Mouse (Mus musculus) embryonic facial prominence, embryonic 15.5 days (tissue): ENCODE data around the gene Nek10. TPM values are rescaled to one million over a fixed set of nuclear protein-coding genes. Genes with fewer than 3 reads are reported as not detected.
A peak's percentile ranks its signal among the peaks of the same experiment; 100 is the strongest.
"Not testable (repeated sequence)": the region's sequence is repeated elsewhere in the genome, so short reads cannot be mapped to it uniquely, and the experiment has no call there.

Experiments
- ATAC-seq: fragments of 200-750 bp; cut with Nextera tagmentation; 2 replicates; pipeline ENCODE4 v1.8.0; 2017; ENCODE audit warnings: low read depth, moderate TSS enrichment; ENCODE audit not compliant: insufficient number of reproducible peaks, low FRiP score, low TSS enrichment
- H3K27ac ChIP-seq: fragments of 300-500 bp; sonication (generic); replicated peaks from 2 replicates; pipeline ENCODE4 v1.5.1; 2015; ENCODE audit warnings: mild to moderate bottlenecking, inconsistent platforms
- H3K27me3 ChIP-seq: fragments of 300-500 bp; sonication (generic); 2 replicates; pipeline ENCODE4 v1.6.1; 2015; ENCODE audit warnings: inconsistent platforms
- H3K36me3 ChIP-seq: fragments of 300-500 bp; sonication (generic); 2 replicates; pipeline ENCODE4 v1.6.1; 2015; ENCODE audit warnings: mild to moderate bottlenecking, inconsistent platforms
- H3K4me1 ChIP-seq: fragments of 300-500 bp; sonication (generic); 2 replicates; pipeline ENCODE4 v1.6.1; 2015; ENCODE audit warnings: inconsistent platforms
- H3K4me2 ChIP-seq: fragments of 300-500 bp; sonication (generic); replicated peaks from 2 replicates; pipeline ENCODE4 v1.6.1; 2015; ENCODE audit warnings: mild to moderate bottlenecking, inconsistent platforms
- H3K4me3 ChIP-seq: fragments of 300-500 bp; sonication (generic); replicated peaks from 2 replicates; pipeline ENCODE4 v1.5.1; 2015; ENCODE audit warnings: mild to moderate bottlenecking, inconsistent platforms
- H3K9ac ChIP-seq: fragments of 300-500 bp; sonication (generic); 2 replicates; pipeline ENCODE4 v1.6.1; 2015; ENCODE audit warnings: inconsistent platforms
- H3K9me3 ChIP-seq: fragments of 300-500 bp; sonication (generic); replicated peaks from 2 replicates; pipeline ENCODE4 v1.6.1; 2016; ENCODE audit warnings: inconsistent platforms
- WGBS: fragments of 180-500 bp; shearing (Covaris S2); methylation state at CpG from one replicate; pipeline ENCODE4 v1.1.7; 2015; 5-methylcytosine and 5-hydroxymethylcytosine counted together
- polyA plus RNA-seq: library from polyadenylated mRNA; unstranded; fragments of >200 nt; fragmentation: Nextera tagmentation; extraction: Ambion mirVana; gene quantifications from 2 replicates; pipeline ENCODE4 v1.2.1, GENCODE M21; 2015

Nek10 gene
- polyA plus RNA-seq: 0.42 and 0.53 TPM in 2 replicates

DNA sequence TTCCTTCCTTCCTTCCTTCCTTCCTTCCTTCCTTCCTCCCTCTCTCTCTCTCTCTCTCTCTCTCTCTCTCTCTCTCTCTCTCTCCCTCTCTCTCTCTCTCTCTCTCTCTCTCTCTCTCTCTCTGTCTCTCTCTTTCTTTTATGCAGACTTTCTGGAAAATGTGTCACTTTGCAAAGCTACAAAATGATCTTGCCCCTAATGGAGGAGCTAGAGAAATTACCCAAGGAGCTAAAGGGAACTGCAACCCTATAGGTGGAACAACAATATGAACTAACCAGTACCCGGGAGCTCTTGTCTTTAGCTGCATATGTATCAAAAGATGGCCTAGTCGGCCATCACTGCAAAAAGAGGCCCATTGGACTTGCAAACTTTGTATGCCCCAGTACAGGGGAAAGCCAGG, at the start of gene Nek10:
Gene Nek10, plus strand, starts transcription at position 301 of the 400 bp plus-strand sequence.
- H3K9ac ChIP-seq, H3K9me3 ChIP-seq, H3K27me3 ChIP-seq, H3K36me3 ChIP-seq, H3K4me3 ChIP-seq, H3K27ac ChIP-seq, H3K4me1 ChIP-seq, ATAC-seq, H3K4me2 ChIP-seq: not testable (repeated sequence)
- WGBS: 59% methylated on average over 2 of the region's 2 CpGs

- Histone ChIP-seq H3K4me3 (no peak overlapping the region), H3K27ac (no peak overlapping the region), H3K4me1 (no peaks in the 10 kb centered on the region), H3K4me2 (no peak overlapping the region), H3K9ac (no peak overlapping the region), H3K9me3 (no peaks in the 10 kb centered on the region), H3K36me3 (peaks cover 13% of the 10 kb centered on the region), H3K27me3 (no peaks in the 10 kb centered on the region)
- WGBS: 90% methylated on average over 2 of the region's 2 CpGs
- ATAC-seq: no peak
Observed at GRCm38 (mm10) chr14:14781169-14781568, 22.0 kb upstream of the Nek10 start.

DNA sequence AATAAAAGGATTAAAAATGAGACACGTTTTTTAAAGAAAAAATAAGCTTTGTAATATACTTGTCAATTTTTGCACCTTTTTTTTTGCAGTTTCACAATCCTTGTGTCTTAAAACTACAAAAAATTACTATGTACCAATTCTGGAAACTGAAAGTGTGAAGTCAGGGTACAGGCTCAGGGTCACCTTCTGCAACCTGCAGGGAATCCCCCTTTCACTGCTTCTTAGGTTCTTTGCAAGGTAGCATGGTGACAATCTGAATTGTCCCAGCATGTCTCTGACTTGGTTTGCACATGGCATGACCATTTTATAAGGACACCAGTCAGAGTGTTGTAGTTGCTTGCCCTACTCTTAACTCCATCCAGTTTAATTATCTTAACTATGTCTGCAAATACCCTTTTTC, 19.0 kb upstream of the Nek10 start:
- 87% methylated on average over 1 of the region's 1 CpGs for WGBS
- Histone ChIP-seq H3K9ac (no peak overlapping the region), H3K4me3 (no peak overlapping the region), H3K4me2 (no peak overlapping the region), H3K27me3 (no peaks in the 10 kb centered on the region), H3K27ac (no peak overlapping the region), H3K36me3 (peaks cover 20% of the 10 kb centered on the region), H3K9me3 (no peaks in the 10 kb centered on the region), H3K4me1 (no peaks in the 10 kb centered on the region)
- ATAC-seq: no peak

- H3K27ac ChIP-seq: no peak overlapping the region
- no peaks in the 10 kb centered on the region for H3K27me3 ChIP-seq
- no peak overlapping the region for H3K9ac ChIP-seq
- ATAC-seq: no peak
- H3K4me2 ChIP-seq: no peak overlapping the region
- no peak overlapping the region for H3K4me3 ChIP-seq
- H3K4me1 ChIP-seq: no peaks in the 10 kb centered on the region
- peaks cover 30% of the 10 kb centered on the region for H3K36me3 ChIP-seq
- H3K9me3 ChIP-seq: no peaks in the 10 kb centered on the region
- 69% methylated on average over 1 of the region's 1 CpGs for WGBS
Observed at GRCm38 (mm10) chr14:14786979-14787378, 16.2 kb upstream of the Nek10 start.

- 94% methylated on average over 4 of the region's 4 CpGs for WGBS
- H3K27ac ChIP-seq: no peak overlapping the region
- H3K4me1 ChIP-seq: no peaks in the 10 kb centered on the region
- no peak overlapping the region for H3K4me3 ChIP-seq
- no peaks in the 10 kb centered on the region for H3K27me3 ChIP-seq
- H3K9ac ChIP-seq: no peak overlapping the region
- peaks cover 30% of the 10 kb centered on the region for H3K36me3 ChIP-seq
- no peak for ATAC-seq
- no peaks in the 10 kb centered on the region for H3K9me3 ChIP-seq
- H3K4me2 ChIP-seq: no peak overlapping the region
Observed at GRCm38 (mm10) chr14:14789840-14790470, 13.3 kb upstream of the Nek10 start.

DNA sequence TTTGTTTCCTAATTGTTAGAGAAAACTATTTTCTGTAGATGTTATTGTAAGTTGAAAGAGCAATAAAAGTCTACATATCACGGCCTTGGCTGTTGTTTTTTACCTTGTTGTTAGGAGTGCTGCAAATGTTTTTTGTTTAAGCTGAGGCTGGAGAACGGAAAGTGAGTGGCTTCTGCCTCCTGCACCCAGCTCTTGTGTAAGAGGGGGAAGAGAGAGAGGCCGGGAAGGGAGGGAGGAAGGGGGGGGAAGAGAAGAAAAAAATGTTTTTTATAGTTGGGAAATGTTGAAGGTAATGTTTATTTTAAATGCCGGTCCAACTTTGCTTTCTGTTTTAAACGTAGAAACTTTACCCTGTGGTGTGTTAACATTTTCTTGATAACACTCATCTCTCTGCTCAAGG, 3.4 kb upstream of the Nek10 start:
- H3K27ac ChIP-seq: no peak overlapping the region
- no peaks in the 10 kb centered on the region for H3K27me3 ChIP-seq
- ATAC-seq: no peak
- 79% methylated on average over 5 of the region's 5 CpGs for WGBS
- H3K4me2 ChIP-seq: no peak overlapping the region
- H3K4me1 ChIP-seq: 0 out of 2 replicates have a peak, but pooled peaks cover 6% of the 10 kb centered on the region
- no peaks in the 10 kb centered on the region for H3K9me3 ChIP-seq
- H3K9ac ChIP-seq: no peak overlapping the region
- 0 out of 2 replicates have a peak, but pooled peaks cover 4% of the 10 kb centered on the region for H3K36me3 ChIP-seq
- no peak overlapping the region for H3K4me3 ChIP-seq

DNA sequence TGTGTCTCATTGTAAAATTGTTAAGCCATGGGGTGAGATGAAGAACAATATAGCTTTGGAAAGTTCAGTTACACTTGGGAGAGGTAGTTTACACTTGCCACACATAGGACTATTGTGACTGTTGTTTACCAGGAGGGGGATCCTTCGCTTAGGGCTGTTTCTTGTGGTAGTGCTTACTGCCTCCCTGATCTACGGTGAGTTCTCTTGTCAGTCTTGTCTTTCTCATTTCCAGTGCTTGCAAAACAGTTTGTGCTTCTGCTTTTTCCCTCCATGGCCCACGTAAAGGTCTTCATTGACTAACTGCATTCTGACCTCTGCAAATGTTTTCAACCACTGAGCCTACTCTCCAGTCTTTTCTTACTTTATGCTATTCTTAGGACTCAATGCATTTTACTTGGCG, 2.9 kb upstream of the Nek10 start:
- Histone ChIP-seq H3K4me1 (0 out of 2 replicates have a peak, but pooled peaks cover 6% of the 10 kb centered on the region), H3K27ac (no peak overlapping the region), H3K27me3 (no peaks in the 10 kb centered on the region), H3K4me2 (no peak overlapping the region), H3K9me3 (no peaks in the 10 kb centered on the region), H3K9ac (no peak overlapping the region), H3K36me3 (0 out of 2 replicates have a peak, but pooled peaks cover 4% of the 10 kb centered on the region), H3K4me3 (no peak overlapping the region)
- WGBS: 95% methylated on average over 4 of the region's 4 CpGs
- no peak for ATAC-seq

DNA sequence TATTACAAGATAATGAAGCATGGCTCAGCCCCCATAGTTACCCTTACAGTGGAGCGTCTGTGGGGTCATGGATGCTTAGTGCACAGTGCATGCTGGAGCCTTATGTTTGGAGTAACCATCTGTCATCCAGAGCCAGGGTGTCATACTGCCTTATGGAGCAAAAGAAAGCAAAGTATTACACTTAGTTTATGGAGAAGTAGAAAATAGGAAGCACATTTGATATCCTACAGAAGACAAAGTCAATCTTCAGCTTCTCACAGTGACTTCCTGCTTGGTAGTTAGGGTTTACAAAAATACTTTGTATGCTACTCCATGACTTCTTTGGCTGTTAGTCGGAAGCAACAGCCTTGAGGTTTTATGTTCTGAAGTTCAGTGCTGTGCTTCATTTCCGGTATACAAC, 2.4 kb upstream of the Nek10 start:
- 93% methylated on average over 3 of the region's 3 CpGs for WGBS
- Histone ChIP-seq H3K27ac (no peak overlapping the region), H3K27me3 (no peaks in the 10 kb centered on the region), H3K4me3 (no peak overlapping the region), H3K9ac (no peak overlapping the region), H3K4me1 (0 out of 2 replicates have a peak, but pooled peaks cover 6% of the 10 kb centered on the region), H3K9me3 (no peaks in the 10 kb centered on the region), H3K36me3 (0 out of 2 replicates have a peak, but pooled peaks cover 4% of the 10 kb centered on the region), H3K4me2 (no peak overlapping the region)
- ATAC-seq: no peak

GRCm38 (mm10) chr14:14803921-14804517, 804 bp downstream of the Nek10 start:
- Histone ChIP-seq H3K9me3 (no peaks in the 10 kb centered on the region), H3K4me3 (no peak overlapping the region), H3K36me3 (0 out of 2 replicates have a peak, but pooled peaks cover 4% of the 10 kb centered on the region), H3K4me1 (0 out of 2 replicates have a peak, but pooled peaks cover 6% of the 10 kb centered on the region), H3K9ac (no peak overlapping the region), H3K4me2 (no peak overlapping the region), H3K27ac (no peak overlapping the region), H3K27me3 (no peaks in the 10 kb centered on the region)
- 8% methylated on average over 10 of the region's 10 CpGs for WGBS
- peak; percentile 85 for ATAC-seq

GRCm38 (mm10) chr14:14804518-14805212, 1.4 kb downstream of the Nek10 start:
- no peak overlapping the region for H3K9ac ChIP-seq

GRCm38 (mm10) chr14:14832520-14833240, 29.5 kb downstream of the Nek10 start:
- no peaks in the 10 kb centered on the region for H3K36me3 ChIP-seq
- H3K4me2 ChIP-seq: no peak overlapping the region
- WGBS: 64% methylated on average over 12 of the region's 12 CpGs
- no peak overlapping the region for H3K4me3 ChIP-seq
- H3K9me3 ChIP-seq: no peaks in the 10 kb centered on the region
- H3K9ac ChIP-seq: no peak overlapping the region
- peak overlapping the region; percentile 55; the same call in 1 of the 2 replicates for H3K27ac ChIP-seq
- peak; percentile 45; the same call in 1 of the 2 replicates for ATAC-seq
- H3K4me1 ChIP-seq: peaks cover 7% of the 10 kb centered on the region; the same call in 1 of the 2 replicates
- no peaks in the 10 kb centered on the region for H3K27me3 ChIP-seq

More at GRCm38 (mm10) chr14:14804518-14805212, 1.4 kb downstream of the Nek10 start:
- Histone ChIP-seq H3K27me3 (no peaks in the 10 kb centered on the region), H3K4me1 (0 out of 2 replicates have a peak, but pooled peaks cover 6% of the 10 kb centered on the region), H3K4me3 (no peak overlapping the region), H3K9me3 (no peaks in the 10 kb centered on the region), H3K27ac (no peak overlapping the region), H3K4me2 (no peak overlapping the region), H3K36me3 (0 out of 2 replicates have a peak, but pooled peaks cover 4% of the 10 kb centered on the region)
- WGBS: 64% methylated on average over 5 of the region's 5 CpGs
- 0 out of 2 replicates have a peak, but pooled peaks have one; percentile 24 for ATAC-seq
